Mouse (Mus musculus): ENCODE data around the gene Gm47289. TPM values are rescaled to one million over a fixed set of nuclear protein-coding genes. Genes with fewer than 3 reads are reported as not detected.

The Gm47289 gene
- total RNA-seq (2021) = not detected in 2 replicates
- long read RNA-seq = 0 reads

DNA sequence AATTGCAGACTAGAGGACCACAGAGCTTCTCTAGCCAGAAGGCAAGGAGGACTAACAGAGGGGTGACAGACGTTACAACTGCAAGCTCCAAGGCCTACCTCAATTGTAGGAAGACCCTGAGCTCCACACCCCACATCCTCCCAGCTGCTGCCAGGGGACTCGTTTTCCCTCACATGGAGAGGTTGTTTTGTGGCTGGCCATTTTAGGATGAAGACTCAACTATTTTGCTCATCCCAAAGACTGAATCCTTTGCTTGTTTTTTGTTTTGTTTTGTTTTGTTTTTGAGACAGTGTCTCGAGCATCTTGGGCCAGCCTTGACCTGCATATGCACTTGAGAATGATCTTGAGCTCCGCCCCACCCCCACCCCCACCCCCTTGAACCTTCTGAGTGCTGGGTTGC lies at the start of gene Gm47289:
Gene Gm47289, plus strand, starts transcription at position 301 of the 400 bp plus-strand sequence.
- no peak for DNase-seq

DNA sequence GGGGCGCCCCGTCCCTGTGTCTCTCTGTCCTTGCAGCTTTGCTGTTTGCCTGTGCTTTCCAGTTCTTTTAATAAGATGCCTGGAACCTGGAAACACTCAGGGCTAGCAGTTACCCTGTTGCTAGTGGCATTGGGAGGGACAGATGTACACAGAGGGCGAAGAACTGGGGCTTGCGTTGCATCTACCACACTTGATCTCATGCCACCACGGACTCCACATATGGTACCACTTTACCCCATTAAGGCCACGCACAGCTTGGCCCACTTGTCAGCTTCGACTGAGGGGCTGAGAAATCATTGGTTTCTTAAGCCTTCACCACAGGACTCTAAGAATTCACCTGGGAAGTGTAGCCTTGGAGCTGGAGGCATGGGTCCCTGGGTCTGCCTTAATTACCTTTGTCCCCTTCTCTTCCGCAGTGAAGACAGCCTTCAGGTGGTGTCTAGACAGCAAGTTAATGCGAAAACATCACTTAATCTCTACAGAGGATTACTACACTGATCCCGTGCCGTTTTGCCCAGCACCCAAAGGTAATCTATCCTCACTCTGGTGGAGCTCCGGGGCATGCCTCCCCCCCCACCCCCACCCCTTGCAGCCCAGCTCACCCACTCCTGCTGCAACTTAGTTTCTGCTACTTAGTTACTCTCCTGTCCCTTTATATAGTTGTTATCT lies 49.1 kb upstream of the Gm47289 start:
- DNase-seq = no peak

DNA sequence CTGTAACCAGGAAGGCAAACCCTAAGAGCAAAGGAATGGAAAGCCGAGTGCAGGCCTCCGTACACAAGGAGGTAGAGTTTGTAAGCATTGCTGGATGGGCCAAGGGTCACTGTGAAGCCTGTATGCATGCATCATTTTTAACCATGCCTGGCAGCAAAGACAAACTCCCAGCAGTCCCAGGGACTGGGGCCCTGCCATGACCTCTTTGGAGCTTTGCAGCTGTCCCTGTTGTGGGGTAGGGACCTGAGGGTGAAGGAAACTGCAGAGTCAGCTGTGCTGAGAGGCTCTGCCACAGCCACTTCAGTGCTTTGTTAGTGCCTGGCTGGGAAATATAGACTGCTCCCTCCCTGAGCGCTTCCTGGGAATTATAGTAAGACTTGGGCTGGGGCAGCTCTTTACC lies 48.3 kb upstream of the Gm47289 start:
- no peak for DNase-seq

DNA sequence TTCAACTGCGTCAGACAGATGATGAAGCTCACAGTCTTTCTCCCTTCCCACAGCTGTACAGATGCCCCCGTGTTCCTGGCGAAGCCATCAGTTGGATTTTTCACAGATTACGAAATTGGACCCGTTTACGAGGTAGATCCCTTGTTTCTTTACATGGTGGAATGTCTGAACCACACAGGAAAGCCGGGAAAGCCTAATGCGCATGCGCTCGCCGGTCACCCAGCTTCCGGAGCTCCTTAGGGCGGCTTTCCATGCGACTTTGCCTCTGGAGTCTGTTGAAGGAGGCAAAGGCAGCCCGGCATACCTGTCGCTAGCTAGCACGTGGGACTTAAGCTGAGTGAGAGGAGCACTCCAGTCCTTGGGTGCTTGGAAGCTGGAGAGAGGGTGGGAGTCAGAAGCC lies 44.0 kb upstream of the Gm47289 start:
- no peak for DNase-seq

DNA sequence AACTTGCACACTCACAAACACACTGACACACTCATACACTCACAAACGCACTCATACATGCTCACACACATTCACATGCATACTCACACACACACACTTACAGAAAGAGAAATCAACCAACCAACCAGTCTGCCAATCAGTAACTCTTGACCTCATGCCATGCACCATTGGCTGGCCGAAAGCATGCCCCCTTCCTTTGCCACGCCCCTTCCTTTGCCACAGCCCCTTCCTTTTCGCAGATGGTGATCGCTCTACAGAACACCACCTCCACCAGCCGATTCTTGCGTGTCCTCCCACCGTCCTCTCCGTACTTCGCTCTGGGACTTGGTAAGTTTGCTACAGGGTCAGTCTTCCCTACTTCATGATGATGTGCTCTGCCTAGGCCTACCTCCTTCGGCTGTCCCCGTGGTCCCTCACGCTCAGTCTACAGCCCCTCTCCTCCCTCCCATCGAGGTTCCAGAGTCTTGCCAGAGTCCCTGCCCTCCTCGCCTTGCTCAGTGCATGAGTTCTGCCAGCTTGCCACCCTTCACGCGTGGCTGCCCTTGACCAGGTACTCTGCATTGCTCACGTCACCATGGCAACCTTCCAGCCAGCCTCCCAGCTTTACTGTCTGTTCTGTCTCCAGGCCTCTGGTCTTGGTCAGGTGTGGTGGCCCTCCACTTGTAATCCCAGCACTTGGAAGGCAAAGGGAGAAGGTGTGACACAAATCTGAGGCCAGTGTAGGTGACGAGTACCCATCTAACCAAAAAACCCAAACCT lies 39.4 kb upstream of the Gm47289 start:
- no peak for DNase-seq

DNA sequence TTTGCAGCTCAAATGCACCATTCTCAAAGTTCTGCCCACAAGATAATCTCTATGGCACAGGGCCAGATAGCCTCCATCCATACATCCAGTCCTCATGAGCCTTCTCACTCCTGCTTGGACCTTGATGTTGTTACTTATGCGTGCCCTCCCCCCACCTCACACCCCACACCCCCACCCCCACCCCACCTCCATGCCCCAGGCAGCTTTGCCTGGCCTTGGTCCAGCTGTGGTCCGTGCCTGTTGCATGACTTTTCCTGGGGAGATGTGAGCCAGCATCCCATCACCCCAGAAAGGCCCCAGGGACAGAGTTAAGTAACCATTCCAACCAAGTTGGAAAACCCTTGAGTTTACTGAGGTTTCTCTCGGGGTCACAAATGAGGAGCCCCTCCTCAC lies 38.8 kb upstream of the Gm47289 start:
- no peak for DNase-seq

DNA sequence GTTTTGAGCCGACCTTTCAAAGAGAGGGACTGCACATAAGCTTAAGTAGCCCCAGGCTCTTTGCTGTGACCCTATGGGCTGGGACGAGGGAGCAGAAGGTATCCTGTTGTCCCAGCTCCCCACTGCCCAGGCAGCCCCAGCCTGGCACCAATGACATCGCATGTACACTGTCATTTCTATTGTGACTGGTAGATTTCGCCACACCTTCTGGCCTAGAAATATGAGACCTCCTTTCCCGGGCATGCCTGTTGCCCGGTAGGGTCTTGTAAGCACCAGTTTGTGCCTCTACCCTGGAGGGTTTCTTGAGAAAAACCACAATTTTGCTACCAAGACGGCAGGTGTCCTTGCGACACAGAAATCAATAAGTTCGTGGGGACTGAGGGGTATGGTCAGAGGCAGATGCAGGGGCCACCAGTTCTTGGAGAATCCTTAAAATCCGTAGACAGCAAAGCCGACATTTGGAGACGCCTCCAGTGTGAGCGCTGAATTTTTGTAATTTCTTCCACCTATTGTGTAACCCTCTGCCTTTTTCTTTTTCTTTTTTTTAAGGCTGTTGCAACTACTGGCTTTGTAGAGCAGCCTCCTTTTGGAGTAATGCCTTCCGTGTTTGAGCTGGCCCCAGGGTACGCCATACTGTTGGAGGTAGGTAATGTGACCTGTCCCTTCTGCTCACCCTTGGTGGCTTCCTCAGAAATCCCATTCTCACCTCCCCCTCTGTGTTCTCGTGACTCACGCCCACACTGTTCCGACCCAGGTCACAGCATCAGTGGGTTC lies 36.2 kb upstream of the Gm47289 start:
- no peak for DNase-seq

DNA sequence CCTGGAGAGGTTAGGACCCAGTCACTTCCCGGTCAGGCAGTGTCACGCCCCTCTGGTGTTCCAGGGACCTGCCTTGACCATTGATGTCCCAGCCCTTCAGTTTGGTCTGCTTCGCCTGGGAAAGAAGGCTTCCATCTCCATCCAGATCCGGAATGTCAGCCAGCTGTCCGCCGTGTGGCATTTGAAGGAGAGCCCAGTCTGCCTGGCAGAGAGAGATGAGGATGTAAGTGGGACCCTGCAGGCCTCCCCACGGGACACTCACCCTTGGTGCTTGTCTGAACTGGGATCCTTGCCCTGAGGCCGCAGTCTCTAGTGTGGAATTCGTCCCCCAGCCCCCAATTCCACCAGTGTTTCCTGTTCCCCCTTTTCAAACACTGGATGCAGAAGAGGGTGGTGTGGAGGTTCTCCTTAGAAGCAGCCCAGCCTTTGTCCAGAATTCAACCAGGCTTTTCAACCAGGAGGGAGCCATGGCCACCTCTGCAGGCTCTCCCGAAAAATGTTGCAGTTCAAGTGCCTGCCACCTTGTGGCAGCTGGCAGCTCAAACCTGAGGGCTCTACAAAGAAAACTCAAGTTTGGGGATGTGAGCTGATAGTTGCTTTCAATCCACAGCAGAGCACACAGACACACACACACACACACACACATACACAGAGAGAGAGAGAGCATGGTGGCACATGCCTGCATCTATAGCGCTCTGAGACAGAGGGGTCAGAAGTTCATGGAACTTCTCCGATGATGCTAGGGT lies 30.4 kb upstream of the Gm47289 start:
- DNase-seq = no peak

DNA sequence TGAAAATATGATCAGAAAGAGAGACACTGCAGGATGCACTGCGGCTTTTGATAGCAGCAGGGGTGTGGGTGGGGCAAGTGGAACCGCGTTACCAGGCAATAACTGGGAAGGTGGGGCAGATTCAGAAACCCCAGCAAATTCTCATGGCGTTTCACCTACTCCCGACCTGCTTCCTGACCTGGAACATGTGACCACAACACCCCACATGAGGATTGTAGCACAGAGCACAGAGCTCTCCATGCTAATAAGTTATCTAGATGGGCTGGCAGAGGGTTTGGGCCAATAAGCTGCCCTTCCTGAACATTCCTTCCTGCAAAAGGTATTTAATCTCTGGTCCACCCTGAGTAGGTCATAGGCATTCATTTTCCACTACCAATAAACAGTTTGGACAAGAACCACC lies 28.3 kb upstream of the Gm47289 start:
- DNase-seq = no peak

DNA sequence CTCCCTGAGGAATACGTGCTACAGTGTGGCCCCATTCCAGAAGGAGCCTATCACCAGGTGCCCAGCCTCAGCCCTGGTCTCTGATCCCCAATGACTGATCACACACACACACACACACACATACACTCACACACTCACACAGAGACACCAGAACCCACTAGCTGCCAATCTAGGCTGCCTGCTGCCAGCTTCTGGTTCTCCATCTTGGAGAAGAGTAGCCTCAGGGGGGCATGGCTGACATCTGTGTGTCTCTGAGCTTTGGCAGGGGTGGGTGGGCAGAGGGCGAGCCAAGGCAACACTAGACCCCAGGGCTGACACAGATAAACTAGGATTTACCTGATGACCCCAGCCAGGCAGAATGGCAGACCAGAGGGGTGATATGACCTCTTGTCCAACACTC lies 20.1 kb upstream of the Gm47289 start:
- no peak for DNase-seq

DNA sequence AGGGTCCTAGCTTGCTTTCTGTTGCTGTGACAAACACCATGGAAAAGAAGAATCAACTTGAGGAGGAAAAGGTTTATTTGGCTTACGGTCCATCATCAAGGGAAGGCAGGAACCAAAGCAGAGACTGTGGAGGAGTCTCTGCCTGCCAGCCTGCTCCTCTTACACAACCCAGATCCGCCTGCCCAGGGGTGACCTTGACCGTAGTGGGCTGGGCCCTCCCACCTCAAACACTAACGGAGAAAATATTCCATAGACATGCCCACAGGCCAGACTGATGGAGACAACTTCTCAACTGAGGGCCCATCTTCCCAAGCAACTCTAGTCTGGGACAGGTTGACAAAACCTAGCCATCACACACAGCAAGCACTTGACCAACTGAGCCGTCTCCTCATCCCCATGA lies 16.9 kb upstream of the Gm47289 start:
- DNase-seq = peak; percentile 33

DNA sequence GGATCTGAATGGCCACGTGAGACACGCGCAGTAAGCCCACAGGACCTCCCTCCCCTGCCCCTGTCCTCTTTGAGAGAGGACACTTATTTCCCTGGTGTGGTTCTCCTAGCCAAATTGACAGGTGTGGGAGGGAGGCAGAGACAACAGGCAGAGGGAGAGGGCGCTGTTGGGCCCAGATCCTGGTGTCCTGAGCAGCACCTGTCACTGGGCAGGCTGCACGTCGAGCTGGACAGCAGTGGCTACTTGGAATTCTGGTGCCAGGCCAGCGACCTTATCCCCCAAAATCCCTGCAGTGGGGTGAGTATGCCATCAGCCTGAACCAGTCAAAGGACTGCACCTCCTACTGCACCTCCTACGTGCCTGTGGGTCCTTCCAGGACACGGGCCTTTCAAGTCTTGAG lies 15.6 kb upstream of the Gm47289 start:
- DNase-seq = no peak

DNA sequence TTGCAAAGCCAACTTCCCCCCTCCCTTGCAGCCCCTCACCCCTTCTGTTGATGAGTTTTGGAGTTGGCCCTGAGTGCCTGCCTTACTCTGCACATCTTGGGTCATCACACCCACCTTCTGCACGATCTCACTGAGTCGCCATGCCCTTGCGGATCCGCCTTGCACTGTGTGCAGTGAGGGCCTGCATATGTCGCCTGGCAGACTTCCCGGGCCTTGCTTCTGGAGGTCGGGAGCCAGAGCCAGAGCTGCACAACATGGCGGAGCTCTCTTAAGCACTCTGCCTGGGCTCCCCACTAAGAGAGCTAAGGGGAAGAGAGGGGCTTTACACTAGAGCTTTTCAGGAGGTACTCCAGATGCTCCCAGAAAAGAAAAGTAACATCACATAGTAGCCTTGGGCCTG lies 14.3 kb upstream of the Gm47289 start:
- peak; percentile 24 for DNase-seq

DNA sequence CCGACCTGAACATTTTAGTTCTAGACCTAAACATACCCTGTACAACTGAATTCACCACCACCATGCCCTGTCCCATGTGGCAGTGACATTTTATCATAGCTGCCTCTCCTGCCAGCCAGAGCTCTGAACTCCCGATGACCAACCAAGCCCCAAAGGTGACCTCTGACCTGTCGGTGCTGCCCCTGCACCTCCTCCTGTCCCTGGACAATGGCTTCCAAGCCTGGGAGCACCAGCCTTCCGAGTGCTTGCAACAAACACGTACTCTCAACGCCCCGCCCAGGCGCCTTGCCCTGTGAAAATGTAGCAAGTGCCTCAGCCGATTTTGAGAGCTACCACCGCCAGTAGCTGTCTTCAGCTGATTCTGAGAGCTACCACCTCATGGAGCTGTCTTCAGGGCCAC lies 13.8 kb upstream of the Gm47289 start:
- no peak for DNase-seq

DNA sequence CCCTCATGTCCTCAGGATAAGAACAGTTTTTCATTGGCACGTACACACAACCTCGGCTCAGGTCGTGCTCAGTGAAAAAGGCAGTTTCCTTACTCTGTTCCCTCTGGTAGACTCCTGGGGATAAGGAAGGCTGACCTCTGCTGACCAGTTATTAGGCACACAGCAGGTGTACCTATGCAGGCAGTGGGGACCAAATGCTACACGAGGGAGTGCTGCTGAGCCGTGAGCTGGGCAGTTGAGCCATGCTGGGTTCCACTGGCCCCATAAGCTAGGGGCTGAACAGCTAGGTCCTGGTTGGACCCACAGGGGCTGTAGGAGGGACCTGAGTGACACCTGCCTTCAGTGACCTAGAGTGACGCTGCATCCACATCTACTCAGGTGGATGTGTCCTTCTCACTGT lies 13.3 kb upstream of the Gm47289 start:
- no peak for DNase-seq

DNA sequence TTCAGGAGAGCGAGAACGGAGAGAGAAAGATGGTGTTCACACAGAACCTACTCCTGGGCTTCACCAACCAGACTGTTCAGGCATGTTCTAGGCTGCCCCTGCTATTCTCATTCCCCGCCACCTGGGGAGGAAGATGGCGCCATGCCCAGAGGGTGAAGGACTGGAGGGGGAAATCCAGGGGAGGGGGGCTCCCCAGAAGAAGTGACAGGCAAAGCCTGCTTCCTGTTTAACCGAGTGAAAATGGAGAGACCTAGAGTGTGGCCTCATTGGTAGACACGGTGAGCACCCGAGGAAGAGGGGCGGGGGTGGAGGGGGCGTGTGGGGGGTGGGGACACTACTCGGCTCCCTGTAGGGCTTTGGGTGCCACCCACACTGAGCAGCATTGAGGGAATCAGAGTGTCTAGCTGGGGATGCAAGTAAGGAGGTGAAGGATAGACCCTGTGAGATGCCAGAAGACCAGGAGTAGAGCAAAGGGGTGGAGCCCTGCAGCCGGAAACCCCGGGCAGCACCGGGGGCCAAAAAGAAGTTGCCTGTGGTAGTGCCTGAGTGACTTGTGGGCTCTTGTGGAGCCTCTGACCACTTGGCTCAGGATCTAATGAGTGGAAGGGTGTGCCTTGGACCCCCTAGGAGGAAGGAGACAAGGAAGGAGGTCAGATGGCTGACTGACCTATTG lies 12.7 kb upstream of the Gm47289 start:
- DNase-seq = no peak

DNA sequence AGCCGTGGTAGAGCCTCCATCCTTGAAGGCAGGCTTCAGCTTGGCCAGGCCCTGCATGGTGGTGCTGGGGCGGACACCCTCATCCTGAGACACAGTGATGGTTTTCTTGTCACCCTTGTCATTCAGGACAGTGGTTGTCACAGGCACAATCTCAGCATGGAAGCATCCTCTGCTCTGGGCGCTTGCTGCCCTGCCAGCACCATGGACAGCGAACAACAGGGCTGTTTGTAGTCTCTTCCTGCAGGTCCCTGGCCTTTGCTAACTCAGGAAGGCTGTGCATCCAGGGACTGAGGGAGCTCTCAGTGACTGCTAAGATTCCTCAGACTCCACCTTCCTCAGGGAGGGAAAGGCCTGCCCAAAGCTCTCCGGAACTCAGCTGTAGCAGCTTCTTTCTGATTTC lies 9.4 kb upstream of the Gm47289 start:
- DNase-seq = peak; percentile 64

DNA sequence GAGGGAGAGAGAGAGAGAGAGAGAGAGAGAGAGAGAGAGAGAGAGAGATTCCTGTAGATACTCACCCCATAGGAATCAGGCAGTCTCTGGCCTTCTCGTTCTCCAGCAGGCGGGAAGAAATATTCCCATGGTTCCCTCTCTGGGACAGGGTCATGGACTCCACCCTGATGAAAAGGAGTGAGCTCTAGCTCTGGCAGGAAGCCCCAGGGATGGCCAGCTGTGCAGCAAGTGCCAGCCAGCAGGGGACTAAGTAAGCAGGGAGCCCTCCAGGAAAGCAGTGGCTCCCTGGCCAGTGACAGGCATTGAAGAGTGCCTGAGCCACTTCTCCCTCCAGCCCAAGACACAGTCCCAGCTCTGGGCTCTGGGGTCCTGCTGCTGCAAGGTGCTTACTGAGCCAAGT lies 7.2 kb upstream of the Gm47289 start:
- DNase-seq = no peak

DNA sequence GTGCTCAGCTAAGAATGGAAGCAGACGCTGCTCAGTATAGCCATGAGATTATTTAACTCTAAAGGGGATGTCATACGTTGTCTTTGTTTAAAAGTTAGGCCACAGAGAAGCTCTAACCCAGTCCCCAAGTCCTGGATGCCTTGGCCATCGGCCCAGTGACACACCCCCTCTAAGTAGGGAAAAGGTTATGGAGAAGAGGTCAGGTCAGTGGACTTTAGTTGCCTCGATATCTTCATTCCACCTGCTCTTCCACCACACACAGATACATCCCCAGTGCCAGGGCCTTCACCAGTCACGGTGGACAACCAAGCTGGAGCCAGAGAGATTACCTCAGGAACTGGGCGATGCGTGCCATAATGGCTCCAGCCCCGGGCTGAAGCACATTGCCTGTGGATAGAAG lies 3.5 kb upstream of the Gm47289 start:
- no peak for DNase-seq

DNA sequence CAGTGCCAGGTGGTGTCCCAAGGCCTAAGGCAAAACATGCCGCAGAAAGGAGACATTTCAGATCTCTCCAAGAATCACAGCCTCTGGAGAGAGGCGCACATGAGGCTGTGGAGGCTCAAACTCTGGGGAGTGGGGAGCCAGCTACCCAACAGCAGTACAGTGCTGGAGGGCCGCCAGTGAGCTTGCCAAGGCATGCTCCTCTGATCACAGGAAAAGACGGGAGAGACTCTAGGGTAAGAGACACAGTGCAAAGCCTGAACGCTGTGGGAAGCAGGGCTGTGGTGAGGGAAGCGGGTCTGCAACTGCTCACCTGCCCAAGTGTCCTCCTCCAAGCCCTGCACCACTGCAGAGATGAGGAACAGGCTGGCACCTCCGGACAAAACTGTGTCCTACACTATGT lies 3.1 kb upstream of the Gm47289 start:
- DNase-seq = peak; percentile 24

DNA sequence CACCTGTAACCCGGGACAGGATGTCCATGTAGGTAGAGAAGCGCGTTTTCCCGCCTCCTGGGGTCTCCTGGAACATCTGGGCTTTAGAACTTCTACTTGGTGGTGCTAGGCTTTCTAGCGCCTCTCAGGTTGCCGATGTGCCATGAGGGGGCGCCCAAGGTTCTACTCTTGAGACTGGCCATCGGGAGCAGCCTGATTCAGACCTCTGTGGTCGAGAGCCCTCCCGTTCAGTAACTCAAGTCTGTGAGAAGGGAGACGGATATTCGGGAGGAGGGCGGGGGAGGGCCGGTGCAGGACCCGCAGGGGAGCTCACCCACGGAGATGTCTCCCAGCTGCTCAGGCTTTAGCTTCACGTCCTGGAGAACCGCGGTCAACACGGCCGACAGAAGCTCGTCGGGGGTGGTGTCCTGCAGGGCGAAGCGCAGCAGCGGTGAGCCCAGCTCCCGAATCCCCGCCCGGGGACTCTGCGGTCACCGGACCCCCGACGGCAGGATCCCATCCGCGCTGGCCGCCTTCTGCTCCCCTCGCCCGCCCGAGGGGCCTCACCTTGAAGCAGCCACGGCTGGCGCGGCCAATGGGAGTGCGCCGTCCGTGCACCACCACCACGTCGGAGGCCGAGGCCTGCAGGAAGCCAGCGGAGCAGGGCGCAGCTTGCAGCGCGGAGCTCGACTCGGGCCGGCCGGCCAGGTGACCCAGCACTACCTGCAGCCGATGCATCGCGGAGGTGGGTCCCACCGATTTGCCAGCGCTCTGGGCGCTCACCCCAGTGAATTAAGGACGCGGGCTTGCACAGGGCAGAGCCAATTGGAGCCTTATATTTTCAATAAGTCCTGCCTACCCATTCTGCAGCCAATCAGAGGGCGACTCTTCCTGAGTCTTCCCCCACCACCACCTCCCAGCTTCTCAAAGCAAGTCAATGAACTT lies 2.4 kb upstream of the Gm47289 start, which contains the start of gene Acaa1b:
Gene Acaa1b, minus strand, starts transcription at position 816 of the 924 bp plus-strand sequence.
- peak; percentile 82 for DNase-seq
